Mouse (Mus musculus): Measurements from ENCODE around the gene Ptprb. TPM values are rescaled to one million over a fixed set of nuclear protein-coding genes. Genes with fewer than 3 reads are reported as not detected.

Ptprb gene
- polyA plus RNA-seq, 1 experiment from 2014 or later: 2.9 TPM

DNA sequence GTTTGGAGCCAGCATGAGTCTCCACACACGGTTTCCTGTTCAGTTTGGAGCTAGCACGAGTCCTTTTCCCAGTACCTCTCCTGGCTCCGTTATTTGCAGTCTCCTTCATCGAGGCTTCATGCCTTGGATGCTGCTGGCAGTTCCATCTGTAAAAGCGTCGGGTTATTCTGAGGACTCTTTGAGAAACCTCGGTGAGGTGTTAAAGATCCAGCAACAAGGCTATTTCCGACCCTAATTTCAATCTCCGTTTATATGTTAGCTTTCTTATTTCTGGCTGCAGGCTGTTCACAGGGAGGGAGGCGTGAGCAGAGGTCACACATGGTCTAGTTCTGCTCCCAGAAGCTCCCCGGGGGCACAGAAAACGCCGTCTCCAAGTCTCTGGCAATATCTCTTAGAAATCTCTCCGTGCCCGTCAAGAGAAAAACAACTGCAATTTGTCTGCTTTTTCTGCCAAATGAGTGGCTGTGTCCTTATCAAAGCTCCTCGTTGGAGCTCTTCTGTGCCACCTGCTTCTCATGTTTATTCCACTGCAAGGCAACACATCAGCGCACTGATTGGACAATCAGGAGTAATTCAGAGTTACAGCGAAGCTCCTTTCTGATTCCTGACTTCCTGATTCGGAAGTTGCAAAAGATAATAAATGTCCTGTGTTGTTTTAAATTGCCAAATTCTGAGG is 132.5 kb downstream of the Ptprb start:
- 76% methylated on average over 19 of the region's 19 CpGs for WGBS
- Histone ChIP-seq H3K4me1 (replicated peaks; ENCODE audit: control insufficient read depth, insufficient read depth, low read length) (no peaks in the 10 kb centered on the region), H3K4me3 (ENCODE audit: low read depth, low read length) (no peak overlapping the region), H3K27ac (ENCODE audit: low read depth, low read length) (no peak overlapping the region), H3K9me3 (ENCODE audit: control insufficient read depth, low read length) (no peaks in the 10 kb centered on the region), H3K4me2 (ENCODE audit: low read depth, low read length, severe bottlenecking) (no peak overlapping the region), H3K36me3 (ENCODE audit: control insufficient read depth, insufficient read depth, low read length) (no peaks in the 10 kb centered on the region), H3K27me3 (ENCODE audit: control insufficient read depth, insufficient read depth, low read length) (no peaks in the 10 kb centered on the region), H3K9ac (ENCODE audit: low read length) (no peak overlapping the region)
- ATAC-seq (replicated peaks; ENCODE audit: low FRiP score) (no peak), DNase-seq (ENCODE audit: low spot score) (no peak)

DNA sequence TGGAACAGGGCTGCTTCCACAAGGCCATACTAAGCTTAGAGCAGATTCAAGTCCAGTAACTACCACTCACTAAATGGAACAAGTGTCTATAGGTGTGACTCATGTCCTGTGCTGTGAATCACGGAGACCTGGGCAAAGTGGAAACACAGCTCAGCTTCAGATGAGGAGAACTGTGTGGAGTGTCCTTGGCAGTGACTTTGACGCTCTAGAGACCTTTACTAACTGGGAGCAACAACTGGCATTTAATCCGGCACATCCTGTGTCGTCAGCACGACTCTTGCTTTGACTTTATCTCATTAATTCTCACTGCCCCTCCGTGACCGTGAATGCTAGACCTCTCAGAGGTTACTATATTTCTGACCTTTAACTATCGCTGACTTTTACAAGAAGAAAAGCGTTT is 135.5 kb downstream of the Ptprb start:
- 65% methylated on average over 9 of the region's 9 CpGs for WGBS
- no peaks in the 10 kb centered on the region for H3K36me3 ChIP-seq (ENCODE audit: control insufficient read depth, insufficient read depth, low read length)
- no peaks in the 10 kb centered on the region for H3K27me3 ChIP-seq (ENCODE audit: control insufficient read depth, insufficient read depth, low read length)
- H3K4me2 ChIP-seq (ENCODE audit: low read depth, low read length, severe bottlenecking): no peak overlapping the region
- DNase-seq (ENCODE audit: low spot score) (no peak), ATAC-seq (replicated peaks; ENCODE audit: low FRiP score) (no peak)
- no peaks in the 10 kb centered on the region for H3K9me3 ChIP-seq (ENCODE audit: control insufficient read depth, low read length)
- no peak overlapping the region for H3K9ac ChIP-seq (ENCODE audit: low read length)
- no peak overlapping the region for H3K27ac ChIP-seq (ENCODE audit: low read depth, low read length)
- no peak overlapping the region for H3K4me3 ChIP-seq (ENCODE audit: low read depth, low read length)
- no peaks in the 10 kb centered on the region for H3K4me1 ChIP-seq (replicated peaks; ENCODE audit: control insufficient read depth, insufficient read depth, low read length)

DNA sequence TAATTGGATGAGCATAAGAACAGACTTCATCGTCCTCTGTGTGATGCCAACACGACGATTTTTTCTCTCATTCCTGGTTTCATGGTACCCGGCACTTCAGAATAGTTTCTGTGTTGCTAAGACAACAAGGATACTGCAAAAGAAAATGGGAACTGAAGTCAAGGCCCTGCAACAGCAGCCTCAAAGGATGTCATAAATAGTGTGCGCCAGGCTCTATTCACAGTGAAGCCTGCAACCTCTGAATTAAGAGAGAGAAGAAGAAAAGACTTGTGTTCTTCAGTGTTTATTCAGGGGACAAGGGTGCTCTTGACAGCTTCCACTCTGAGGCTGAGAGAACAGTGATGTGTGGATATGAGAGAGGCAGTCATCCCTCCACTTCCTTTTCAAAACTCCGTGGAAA is 140.8 kb downstream of the Ptprb start:
- no peaks in the 10 kb centered on the region; the same call in 1 of the 2 replicates for H3K4me1 ChIP-seq (replicated peaks; ENCODE audit: control insufficient read depth, insufficient read depth, low read length)
- no peak overlapping the region for H3K9ac ChIP-seq (ENCODE audit: low read length)
- no peaks in the 10 kb centered on the region for H3K36me3 ChIP-seq (ENCODE audit: control insufficient read depth, insufficient read depth, low read length)
- no peak for ATAC-seq (replicated peaks; ENCODE audit: low FRiP score)
- 58% methylated on average over 6 of the region's 6 CpGs for WGBS
- no peak overlapping the region for H3K4me2 ChIP-seq (ENCODE audit: low read depth, low read length, severe bottlenecking)
- no peaks in the 10 kb centered on the region for H3K9me3 ChIP-seq (ENCODE audit: control insufficient read depth, low read length)
- no peak overlapping the region for H3K27ac ChIP-seq (ENCODE audit: low read depth, low read length)
- DNase-seq (ENCODE audit: low spot score): no peak
- no peaks in the 10 kb centered on the region for H3K27me3 ChIP-seq (ENCODE audit: control insufficient read depth, insufficient read depth, low read length)
- H3K4me3 ChIP-seq (ENCODE audit: low read depth, low read length): no peak overlapping the region

DNA sequence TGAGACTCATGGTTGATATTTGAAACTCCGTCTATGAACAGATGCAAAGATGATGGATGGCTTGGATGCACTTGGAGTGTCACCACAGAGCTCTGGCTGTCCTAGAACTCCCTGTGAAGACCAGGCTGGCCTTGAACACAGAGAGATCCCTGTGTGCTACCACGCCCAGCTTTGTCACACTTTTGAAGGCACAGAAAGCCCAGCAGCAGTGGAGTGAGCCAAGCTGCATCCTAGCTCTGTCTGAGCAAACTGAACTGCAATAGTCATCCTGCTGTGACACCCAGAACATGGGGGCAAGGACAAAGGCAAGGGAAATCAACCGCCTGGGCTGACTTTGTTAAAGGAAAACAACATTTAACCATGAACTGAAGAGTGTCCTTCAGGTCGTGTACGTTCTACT is 141.4 kb downstream of the Ptprb start:
- H3K9me3 ChIP-seq (ENCODE audit: control insufficient read depth, low read length): no peaks in the 10 kb centered on the region
- no peak overlapping the region for H3K4me3 ChIP-seq (ENCODE audit: low read depth, low read length)

DNA sequence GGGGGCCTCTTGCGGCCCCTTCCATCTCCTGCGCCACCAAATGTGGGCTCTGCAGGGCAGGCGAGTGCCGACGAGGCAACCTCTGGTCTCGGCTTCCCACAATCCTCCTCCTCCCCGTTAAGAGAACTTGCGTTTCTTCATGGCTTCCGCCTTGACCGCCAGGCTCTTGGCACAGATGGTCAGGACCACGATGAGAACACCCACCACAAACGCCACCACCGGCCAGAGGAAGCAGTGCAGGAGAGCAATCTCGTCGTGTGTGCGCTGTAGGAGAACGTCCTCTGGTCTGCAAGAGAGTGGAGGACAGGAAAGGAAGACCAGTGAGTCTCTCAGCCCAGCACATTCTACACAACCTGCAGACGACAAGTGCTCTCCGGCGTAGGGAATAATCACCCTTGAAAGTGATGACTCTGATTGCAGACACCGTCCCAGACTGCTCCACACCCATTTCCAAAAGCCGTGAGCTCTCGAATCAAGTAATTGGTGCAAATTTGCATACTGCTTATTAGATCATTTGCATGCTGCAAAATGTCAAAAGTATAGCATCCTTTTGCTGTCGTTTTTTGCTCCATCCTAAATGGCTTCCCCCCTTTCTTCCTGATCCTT is 142.9 kb downstream of the Ptprb start:
- H3K4me1 ChIP-seq (replicated peaks; ENCODE audit: control insufficient read depth, insufficient read depth, low read length): no peaks in the 10 kb centered on the region; the same call in 1 of the 2 replicates
- H3K9ac ChIP-seq (ENCODE audit: low read length): no peak overlapping the region
- no peaks in the 10 kb centered on the region for H3K9me3 ChIP-seq (ENCODE audit: control insufficient read depth, low read length)
- WGBS: 72% methylated on average over 24 of the region's 24 CpGs
- H3K4me3 ChIP-seq (ENCODE audit: low read depth, low read length): no peak overlapping the region
- no peak overlapping the region for H3K27ac ChIP-seq (ENCODE audit: low read depth, low read length)
- no peaks in the 10 kb centered on the region for H3K27me3 ChIP-seq (ENCODE audit: control insufficient read depth, insufficient read depth, low read length)
- H3K4me2 ChIP-seq (ENCODE audit: low read depth, low read length, severe bottlenecking): no peak overlapping the region
- ATAC-seq (replicated peaks; ENCODE audit: low FRiP score) (no peak), DNase-seq (ENCODE audit: low spot score) (no peak)
- H3K36me3 ChIP-seq (ENCODE audit: control insufficient read depth, insufficient read depth, low read length): no peaks in the 10 kb centered on the region

More for the DNA sequence above, 141.4 kb downstream of the Ptprb start:
- WGBS: 64% methylated on average over 5 of the region's 5 CpGs
- Histone ChIP-seq H3K36me3 (ENCODE audit: control insufficient read depth, insufficient read depth, low read length) (no peaks in the 10 kb centered on the region), H3K27me3 (ENCODE audit: control insufficient read depth, insufficient read depth, low read length) (no peaks in the 10 kb centered on the region), H3K4me1 (replicated peaks; ENCODE audit: control insufficient read depth, insufficient read depth, low read length) (no peaks in the 10 kb centered on the region; the same call in 1 of the 2 replicates), H3K4me2 (ENCODE audit: low read depth, low read length, severe bottlenecking) (no peak overlapping the region), H3K27ac (ENCODE audit: low read depth, low read length) (no peak overlapping the region), H3K9ac (ENCODE audit: low read length) (no peak overlapping the region)
- no peak for ATAC-seq (replicated peaks; ENCODE audit: low FRiP score)
- no peak for DNase-seq (ENCODE audit: low spot score)

DNA sequence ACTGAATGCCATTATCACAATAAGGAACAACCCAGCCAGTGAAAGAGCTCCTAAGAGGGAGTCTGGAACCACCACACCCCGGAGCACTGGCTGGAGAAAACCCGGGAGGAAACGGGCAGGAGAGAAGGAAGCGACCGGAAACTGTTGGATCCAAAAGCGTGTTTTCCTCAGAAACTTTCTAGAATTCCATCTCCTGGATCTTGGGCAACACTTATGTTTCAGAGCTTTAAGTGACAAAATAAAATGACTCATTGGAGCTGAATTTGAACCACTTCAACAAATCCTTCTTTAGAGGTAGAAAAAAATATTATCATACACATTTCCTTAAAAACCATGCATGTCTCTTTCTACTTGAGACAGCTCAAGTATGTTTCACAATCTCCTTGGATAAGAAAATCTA is 145.7 kb downstream of the Ptprb start:
- 84% methylated on average over 6 of the region's 6 CpGs for WGBS
- Histone ChIP-seq H3K27ac (ENCODE audit: low read depth, low read length) (no peak overlapping the region), H3K9me3 (ENCODE audit: control insufficient read depth, low read length) (no peaks in the 10 kb centered on the region), H3K4me2 (ENCODE audit: low read depth, low read length, severe bottlenecking) (no peak overlapping the region), H3K9ac (ENCODE audit: low read length) (no peak overlapping the region), H3K4me3 (ENCODE audit: low read depth, low read length) (no peak overlapping the region), H3K4me1 (replicated peaks; ENCODE audit: control insufficient read depth, insufficient read depth, low read length) (no peaks in the 10 kb centered on the region; the same call in 1 of the 2 replicates), H3K36me3 (ENCODE audit: control insufficient read depth, insufficient read depth, low read length) (no peaks in the 10 kb centered on the region), H3K27me3 (ENCODE audit: control insufficient read depth, insufficient read depth, low read length) (no peaks in the 10 kb centered on the region)
- DNase-seq (ENCODE audit: low spot score) (no peak), ATAC-seq (replicated peaks; ENCODE audit: low FRiP score) (no peak)

DNA sequence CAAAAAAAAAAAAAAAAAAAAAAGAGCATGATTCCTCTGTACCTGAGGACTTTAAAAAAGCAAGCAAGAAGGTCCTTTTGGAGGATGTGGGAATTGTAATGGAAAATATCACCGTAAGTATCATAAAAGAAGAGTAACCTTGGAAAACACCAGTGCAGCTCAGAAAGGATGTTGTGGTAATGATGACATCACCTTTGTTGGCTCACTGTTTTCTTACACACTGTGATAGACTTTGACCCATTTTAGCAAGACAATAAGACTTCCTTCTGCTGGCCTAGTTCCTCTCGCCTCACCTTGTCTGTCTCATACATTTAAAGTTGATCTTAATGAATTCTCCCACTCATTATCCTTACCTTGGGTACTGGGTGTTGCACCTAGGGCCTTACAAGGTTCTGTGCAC is 147.2 kb downstream of the Ptprb start:
- ATAC-seq (replicated peaks; ENCODE audit: low FRiP score) (no peak), DNase-seq (ENCODE audit: low spot score) (no peak)
- no peaks in the 10 kb centered on the region; the same call in 1 of the 2 replicates for H3K4me1 ChIP-seq (replicated peaks; ENCODE audit: control insufficient read depth, insufficient read depth, low read length)
- WGBS: 94% methylated on average over 2 of the region's 2 CpGs
- H3K27me3 ChIP-seq (ENCODE audit: control insufficient read depth, insufficient read depth, low read length): no peaks in the 10 kb centered on the region
- no peaks in the 10 kb centered on the region for H3K36me3 ChIP-seq (ENCODE audit: control insufficient read depth, insufficient read depth, low read length)
- no peak overlapping the region for H3K27ac ChIP-seq (ENCODE audit: low read depth, low read length)
- no peak overlapping the region for H3K9ac ChIP-seq (ENCODE audit: low read length)
- no peaks in the 10 kb centered on the region; the same call in 1 of the 2 replicates for H3K9me3 ChIP-seq (ENCODE audit: control insufficient read depth, low read length)
- H3K4me3 ChIP-seq (ENCODE audit: low read depth, low read length): no peak overlapping the region
- H3K4me2 ChIP-seq (ENCODE audit: low read depth, low read length, severe bottlenecking): no peak overlapping the region

DNA sequence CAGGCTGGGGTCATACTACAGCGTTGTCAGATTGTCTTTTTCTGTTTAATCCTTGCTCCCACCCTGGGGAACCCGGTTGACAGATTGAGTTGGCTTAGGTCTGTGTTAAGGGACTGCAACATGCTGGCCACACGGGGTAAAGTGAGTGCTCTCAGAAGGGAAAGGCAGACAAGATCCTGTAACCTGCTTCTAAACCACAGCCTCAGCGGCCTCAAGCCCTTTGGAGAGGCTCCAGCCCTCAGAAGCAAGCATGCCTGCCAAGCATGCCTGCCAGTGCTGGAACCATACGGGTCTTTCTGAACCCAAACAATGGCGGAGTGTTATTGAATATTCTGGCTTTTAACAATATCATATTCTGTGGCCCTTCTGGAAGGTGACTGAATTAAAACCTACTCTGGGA is 149.6 kb downstream of the Ptprb start:
- Histone ChIP-seq H3K4me2 (ENCODE audit: low read depth, low read length, severe bottlenecking) (no peak overlapping the region), H3K27ac (ENCODE audit: low read depth, low read length) (no peak overlapping the region), H3K4me3 (ENCODE audit: low read depth, low read length) (no peak overlapping the region), H3K9ac (ENCODE audit: low read length) (no peak overlapping the region), H3K4me1 (replicated peaks; ENCODE audit: control insufficient read depth, insufficient read depth, low read length) (no peaks in the 10 kb centered on the region; the same call in 1 of the 2 replicates), H3K27me3 (ENCODE audit: control insufficient read depth, insufficient read depth, low read length) (no peaks in the 10 kb centered on the region), H3K36me3 (ENCODE audit: control insufficient read depth, insufficient read depth, low read length) (no peaks in the 10 kb centered on the region), H3K9me3 (ENCODE audit: control insufficient read depth, low read length) (no peaks in the 10 kb centered on the region; the same call in 1 of the 2 replicates)
- DNase-seq (ENCODE audit: low spot score) (no peak), ATAC-seq (replicated peaks; ENCODE audit: low FRiP score) (no peak)
- 84% methylated on average over 6 of the region's 6 CpGs for WGBS

DNA sequence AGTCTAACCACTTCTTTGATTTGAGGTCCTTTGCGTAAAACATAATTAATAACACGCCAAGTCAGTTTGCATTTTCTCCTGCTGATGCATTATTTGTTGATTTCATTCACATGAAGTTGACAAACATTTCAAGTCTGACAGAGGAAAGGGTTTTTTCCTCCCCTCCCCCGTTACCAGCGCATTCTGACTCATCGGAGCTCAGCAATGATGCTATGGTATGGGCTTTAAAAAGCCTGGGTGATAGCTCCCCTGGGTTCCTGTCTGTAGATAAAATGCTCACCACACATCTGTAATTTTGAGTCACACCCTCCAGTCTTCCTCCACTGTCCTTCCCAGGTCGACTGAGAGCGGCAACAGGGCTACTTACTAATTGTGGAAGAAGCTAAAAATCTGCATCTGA is 150.9 kb downstream of the Ptprb start:
- Histone ChIP-seq H3K27me3 (ENCODE audit: control insufficient read depth, insufficient read depth, low read length) (no peaks in the 10 kb centered on the region), H3K4me1 (replicated peaks; ENCODE audit: control insufficient read depth, insufficient read depth, low read length) (no peaks in the 10 kb centered on the region), H3K4me2 (ENCODE audit: low read depth, low read length, severe bottlenecking) (no peak overlapping the region), H3K4me3 (ENCODE audit: low read depth, low read length) (no peak overlapping the region), H3K36me3 (ENCODE audit: control insufficient read depth, insufficient read depth, low read length) (no peaks in the 10 kb centered on the region), H3K9me3 (ENCODE audit: control insufficient read depth, low read length) (no peaks in the 10 kb centered on the region; the same call in 1 of the 2 replicates), H3K27ac (ENCODE audit: low read depth, low read length) (no peak overlapping the region), H3K9ac (ENCODE audit: low read length) (no peak overlapping the region)
- WGBS: 90% methylated on average over 7 of the region's 7 CpGs
- DNase-seq (ENCODE audit: low spot score): no peak
- no peak for ATAC-seq (replicated peaks; ENCODE audit: low FRiP score)
